Mouse (Mus musculus): ENCODE measurements around the gene Ifit1bl1. TPM values are rescaled to one million over a fixed set of nuclear protein-coding genes. Genes with fewer than 3 reads are reported as not detected.
"Not testable (repeated sequence)": the region's sequence is repeated elsewhere in the genome, so short reads cannot be mapped to it uniquely, and the experiment has no call there.

The Ifit1bl1 gene
- polyA plus RNA-seq, 1 experiment from 2014 or later, result 0.59 TPM

GRCm38 (mm10) chr19:34612243-34613001 lies 10.7 kb upstream of the Ifit1bl1 start:
- H3K36me3 ChIP-seq; H3K27ac ChIP-seq; H3K4me2 ChIP-seq (replicated peaks); H3K9me3 ChIP-seq; H3K4me3 ChIP-seq (replicated peaks); ATAC-seq; H3K9ac ChIP-seq; H3K27me3 ChIP-seq (replicated peaks); H3K4me1 ChIP-seq (replicated peaks): not testable (repeated sequence)
- WGBS, result 84% methylated on average over 6 of the region's 11 CpGs

GRCm38 (mm10) chr19:34610118-34610517 lies 8.4 kb upstream of the Ifit1bl1 start:
- not testable (repeated sequence) for H3K27me3 ChIP-seq (replicated peaks); H3K36me3 ChIP-seq; H3K4me2 ChIP-seq (replicated peaks); H3K9ac ChIP-seq; H3K9me3 ChIP-seq; H3K4me3 ChIP-seq (replicated peaks); ATAC-seq; H3K4me1 ChIP-seq (replicated peaks); H3K27ac ChIP-seq
- WGBS, result 75% methylated on average over 3 of the region's 3 CpGs

GRCm38 (mm10) chr19:34607237-34608051 lies 5.7 kb upstream of the Ifit1bl1 start, which contains the start of gene Ifit3b:
TSS of gene Ifit3b (plus strand) at chr19:34607970.
- peak; percentile 84 for ATAC-seq

GRCm38 (mm10) chr19:34605472-34605871 lies 3.7 kb upstream of the Ifit1bl1 start:
- Histone ChIP-seq H3K4me3 (replicated peaks) (no peak overlapping the region), H3K9me3 (no peaks in the 10 kb centered on the region), H3K4me2 (replicated peaks) (no peak overlapping the region), H3K27me3 (replicated peaks) (no peaks in the 10 kb centered on the region), H3K9ac (no peak overlapping the region), H3K36me3 (no peaks in the 10 kb centered on the region), H3K4me1 (replicated peaks) (no peaks in the 10 kb centered on the region; the same call in 1 of the 2 replicates), H3K27ac (no peak overlapping the region)
- no peak for ATAC-seq
- WGBS, result 87% methylated on average over 3 of the region's 3 CpGs

More at GRCm38 (mm10) chr19:34607237-34608051, 5.7 kb upstream of the Ifit1bl1 start, which contains the start of gene Ifit3b:
- H3K9me3 ChIP-seq; H3K36me3 ChIP-seq; H3K4me2 ChIP-seq (replicated peaks); H3K27ac ChIP-seq; H3K4me3 ChIP-seq (replicated peaks); H3K4me1 ChIP-seq (replicated peaks); H3K9ac ChIP-seq; H3K27me3 ChIP-seq (replicated peaks): not testable (repeated sequence)
- WGBS, result 32% methylated on average over 4 of the region's 4 CpGs

GRCm38 (mm10) chr19:34599250-34599649 lies 2.5 kb downstream of the Ifit1bl1 start:
- H3K4me3 ChIP-seq (replicated peaks); H3K27me3 ChIP-seq (replicated peaks); H3K9ac ChIP-seq; H3K27ac ChIP-seq; H3K9me3 ChIP-seq; H3K4me2 ChIP-seq (replicated peaks); H3K36me3 ChIP-seq; H3K4me1 ChIP-seq (replicated peaks): not testable (repeated sequence)
- ATAC-seq, result peak; percentile 63; the same call in 1 of the 2 replicates

GRCm38 (mm10) chr19:34598341-34598740 lies 3.4 kb downstream of the Ifit1bl1 start:
- Histone ChIP-seq H3K9me3 (no peaks in the 10 kb centered on the region), H3K4me2 (replicated peaks) (no peak overlapping the region), H3K36me3 (no peaks in the 10 kb centered on the region), H3K4me1 (replicated peaks) (peaks cover 2% of the 10 kb centered on the region; the same call in 1 of the 2 replicates), H3K27ac (no peak overlapping the region), H3K9ac (no peak overlapping the region), H3K4me3 (replicated peaks) (no peak overlapping the region), H3K27me3 (replicated peaks) (no peaks in the 10 kb centered on the region)
- ATAC-seq, result no peak
- 85% methylated on average over 2 of the region's 2 CpGs for WGBS

GRCm38 (mm10) chr19:34596811-34597210 lies 4.9 kb downstream of the Ifit1bl1 start:
- no peaks in the 10 kb centered on the region for H3K36me3 ChIP-seq
- ATAC-seq, result 0 out of 2 replicates have a peak, but pooled peaks have one; percentile 5

GRCm38 (mm10) chr19:34594523-34594922 lies 7.2 kb downstream of the Ifit1bl1 start:
- H3K27me3 ChIP-seq (replicated peaks); H3K36me3 ChIP-seq; H3K4me3 ChIP-seq (replicated peaks); H3K9ac ChIP-seq; H3K4me1 ChIP-seq (replicated peaks); H3K4me2 ChIP-seq (replicated peaks); ATAC-seq; H3K27ac ChIP-seq; H3K9me3 ChIP-seq: not testable (repeated sequence)
- WGBS, result 84% methylated on average over 3 of the region's 3 CpGs

More at GRCm38 (mm10) chr19:34596811-34597210, 4.9 kb downstream of the Ifit1bl1 start:
- Histone ChIP-seq H3K9ac (no peak overlapping the region), H3K4me3 (replicated peaks) (no peak overlapping the region), H3K4me1 (replicated peaks) (peaks cover 2% of the 10 kb centered on the region; the same call in 1 of the 2 replicates), H3K27me3 (replicated peaks) (no peaks in the 10 kb centered on the region), H3K9me3 (no peaks in the 10 kb centered on the region), H3K27ac (no peak overlapping the region), H3K4me2 (replicated peaks) (no peak overlapping the region)

- no peak for ATAC-seq
- Histone ChIP-seq H3K9me3 (no peaks in the 10 kb centered on the region), H3K36me3 (no peaks in the 10 kb centered on the region), H3K4me2 (replicated peaks) (no peak overlapping the region), H3K4me1 (replicated peaks) (0 out of 2 replicates have a peak, but pooled peaks cover 2% of the 10 kb centered on the region), H3K27me3 (replicated peaks) (no peaks in the 10 kb centered on the region), H3K27ac (no peak overlapping the region), H3K9ac (no peak overlapping the region), H3K4me3 (replicated peaks) (no peak overlapping the region)
- WGBS, result 91% methylated on average over 2 of the region's 2 CpGs
Measured at GRCm38 (mm10) chr19:34593456-34593855, 8.3 kb downstream of the Ifit1bl1 start.

- H3K4me3 ChIP-seq (replicated peaks), result no peak overlapping the region
Measured at GRCm38 (mm10) chr19:34588959-34589358, 12.8 kb downstream of the Ifit1bl1 start.

GRCm38 (mm10) chr19:34587898-34588692 lies 13.7 kb downstream of the Ifit1bl1 start:
- 71% methylated on average over 7 of the region's 12 CpGs for WGBS
- not testable (repeated sequence) for H3K27me3 ChIP-seq (replicated peaks); H3K9ac ChIP-seq; H3K4me3 ChIP-seq (replicated peaks); H3K4me1 ChIP-seq (replicated peaks); H3K4me2 ChIP-seq (replicated peaks); ATAC-seq; H3K9me3 ChIP-seq; H3K27ac ChIP-seq; H3K36me3 ChIP-seq

More at GRCm38 (mm10) chr19:34588959-34589358, 12.8 kb downstream of the Ifit1bl1 start:
- Histone ChIP-seq H3K9ac (no peak overlapping the region), H3K4me2 (replicated peaks) (no peak overlapping the region), H3K27me3 (replicated peaks) (no peaks in the 10 kb centered on the region), H3K4me1 (replicated peaks) (no peaks in the 10 kb centered on the region), H3K27ac (no peak overlapping the region), H3K9me3 (no peaks in the 10 kb centered on the region), H3K36me3 (no peaks in the 10 kb centered on the region)
- no peak for ATAC-seq
